Mouse (Mus musculus): ENCODE results near the gene Tspear.
"Not testable (repeated sequence)": the region's sequence is repeated elsewhere in the genome, so short reads cannot be mapped to it uniquely, and the experiment has no call there.

Gene Tspear

DNA sequence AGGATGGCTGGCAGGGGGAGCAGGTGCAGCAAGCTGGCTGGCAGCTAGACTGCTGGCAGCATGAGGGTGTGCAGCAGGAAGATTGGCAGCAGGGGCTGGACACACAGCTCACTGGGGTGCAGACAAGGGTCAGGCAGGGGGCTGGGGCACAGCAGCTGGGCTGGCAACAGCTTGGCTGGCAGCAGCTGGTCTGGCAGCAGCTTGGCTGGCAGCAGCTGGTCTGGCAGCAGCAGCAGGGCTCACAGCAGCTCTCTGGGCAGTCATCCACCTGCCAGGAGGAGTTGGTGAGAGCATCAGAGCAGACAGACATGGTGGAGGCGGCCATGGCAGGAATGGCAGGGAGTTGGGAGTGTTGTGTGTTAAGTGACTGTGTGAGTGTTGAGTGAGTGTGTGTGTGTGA is 101.5 kb downstream of the Tspear start, which contains the start of gene Gm7137:
Gm7137 (minus strand) TSS at position 325 of the 400 bp plus-strand sequence.
- DNase-seq (ENCODE audit: low read depth, low spot score) = not testable (repeated sequence)

DNA sequence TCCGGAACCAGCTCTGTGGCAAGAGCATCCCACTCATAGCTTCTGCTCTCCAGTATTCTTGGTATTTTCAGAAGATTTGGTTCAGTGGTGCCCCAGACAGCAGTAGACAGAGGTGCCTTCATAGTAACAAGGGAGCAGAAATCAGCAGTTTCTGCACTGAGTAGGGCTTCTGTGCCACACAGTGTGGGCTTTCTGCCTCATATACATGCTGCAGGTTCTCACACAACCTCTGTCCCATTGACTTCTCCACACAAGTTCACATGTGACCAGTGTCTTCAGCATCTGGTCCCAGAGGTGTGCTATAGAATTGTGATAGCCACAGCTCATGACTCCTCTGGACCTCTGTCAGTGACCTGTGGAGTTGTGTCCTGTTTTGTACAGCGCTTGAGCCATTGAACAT is 102.3 kb downstream of the Tspear start:
- DNase-seq (ENCODE audit: low read depth, low spot score) = no peak

DNA sequence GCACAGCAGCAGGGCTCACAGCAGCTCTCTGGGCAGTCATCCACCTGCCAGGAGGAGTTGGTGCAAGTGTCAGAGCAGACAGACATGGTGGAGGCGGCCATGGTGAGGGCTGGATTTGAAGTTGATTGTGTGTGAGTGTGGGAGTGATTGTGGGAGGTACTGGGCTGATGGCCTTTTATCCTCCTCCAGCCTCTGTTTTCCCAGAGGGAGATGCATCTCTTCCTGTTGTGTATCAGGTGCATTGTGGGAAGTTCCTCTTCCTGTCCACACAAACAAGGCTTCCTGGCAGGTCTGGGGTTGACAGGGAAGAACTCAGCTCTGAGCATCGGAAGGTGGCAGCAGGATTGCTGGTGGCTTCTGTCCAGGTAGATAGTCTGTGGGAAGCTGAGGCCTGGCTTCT is 108.6 kb downstream of the Tspear start, which contains the start of gene Gm9639:
Gm9639 (minus strand) TSS at position 101 of the 400 bp plus-strand sequence.
- no peak for DNase-seq (ENCODE audit: low read depth, low spot score)

DNA sequence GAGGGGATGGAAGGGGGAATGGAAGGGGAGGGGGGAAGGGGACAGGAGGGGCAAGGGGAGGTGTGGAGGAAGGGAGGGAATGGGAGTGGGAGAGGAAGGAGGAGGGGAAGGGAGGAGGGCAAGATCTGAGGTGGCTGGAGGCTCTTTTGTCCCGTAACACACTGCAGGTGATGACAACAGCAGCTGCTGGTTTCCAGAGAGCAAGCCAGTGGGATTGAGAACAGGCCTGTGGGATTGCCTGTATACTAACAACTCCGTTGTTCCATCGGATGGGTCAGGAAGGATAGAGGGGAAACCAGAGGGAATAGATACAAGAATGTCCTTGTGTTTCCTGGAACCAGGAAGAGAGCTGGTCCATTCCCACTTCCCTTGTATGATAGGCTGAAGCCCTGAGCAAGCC is 111.3 kb downstream of the Tspear start:
- DNase-seq (ENCODE audit: low read depth, low spot score) = no peak

DNA sequence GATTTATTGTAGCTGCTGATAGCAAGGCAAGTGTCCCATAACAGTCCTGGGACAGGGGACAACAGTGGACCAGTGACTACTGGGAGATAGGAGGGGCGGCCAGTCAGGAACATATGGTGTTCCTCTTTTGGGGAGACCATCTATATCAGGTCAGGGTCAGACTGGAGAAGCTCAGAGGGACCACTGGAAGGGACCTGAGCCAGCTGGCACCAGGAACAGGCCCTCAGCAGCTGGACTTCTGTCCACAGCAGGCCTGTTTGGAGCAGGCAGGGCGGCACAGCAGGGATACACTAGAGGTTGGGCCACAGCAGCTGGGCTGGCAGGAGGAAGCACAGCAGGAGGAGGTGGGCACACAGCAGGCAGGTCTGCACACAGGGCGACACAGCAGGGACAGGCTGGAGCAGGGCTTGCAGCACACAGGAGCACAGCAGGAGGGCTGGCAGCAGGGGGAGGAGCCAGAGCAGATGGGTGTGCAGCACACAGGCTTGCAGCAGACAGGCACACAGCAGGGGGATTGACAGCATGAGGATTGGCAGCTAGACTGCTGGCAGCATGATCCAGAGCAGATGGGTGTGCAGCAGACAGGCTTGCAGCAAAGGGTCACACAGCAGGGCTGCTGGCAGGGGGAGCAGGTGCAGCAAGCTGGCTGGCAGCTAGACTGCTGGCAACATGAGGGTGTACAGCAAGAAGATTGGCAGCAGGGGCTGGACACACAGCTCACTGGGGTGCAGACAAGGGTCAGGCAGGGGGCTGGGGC is 112.0 kb downstream of the Tspear start:
- not testable (repeated sequence) for DNase-seq (ENCODE audit: low read depth, low spot score)

DNA sequence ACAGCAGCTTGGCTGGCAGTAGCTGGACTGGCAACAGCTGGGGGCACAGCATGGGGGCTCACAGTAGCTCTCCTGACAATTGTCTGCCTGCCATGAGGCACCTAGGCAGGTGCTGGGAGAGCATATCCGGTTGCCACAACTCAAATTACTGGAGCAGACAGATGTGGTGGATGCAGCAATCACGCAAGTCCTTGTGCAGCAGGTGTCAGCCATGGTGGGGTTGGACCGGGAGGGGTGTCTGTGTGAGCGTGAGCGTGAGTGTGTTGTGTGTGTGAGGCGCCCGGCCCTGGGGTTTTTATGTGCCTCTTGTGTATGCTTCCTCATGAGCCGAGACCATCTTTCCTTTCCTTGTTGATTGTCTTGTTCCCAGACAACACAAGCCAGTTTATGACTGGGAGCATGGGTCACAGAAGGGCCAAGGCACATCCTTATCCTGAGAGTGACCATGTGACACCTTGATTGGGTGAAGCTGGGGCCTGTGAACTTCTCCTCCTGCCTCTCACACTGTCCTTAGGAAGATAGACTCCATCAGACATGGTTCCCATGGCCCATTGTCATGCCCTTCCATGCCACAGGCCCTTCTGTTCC is 112.6 kb downstream of the Tspear start, which contains the start of gene Gm19668:
Gm19668 (minus strand) TSS at position 213 of the 588 bp plus-strand sequence.
- no peak for DNase-seq (ENCODE audit: low read depth, low spot score)

DNA sequence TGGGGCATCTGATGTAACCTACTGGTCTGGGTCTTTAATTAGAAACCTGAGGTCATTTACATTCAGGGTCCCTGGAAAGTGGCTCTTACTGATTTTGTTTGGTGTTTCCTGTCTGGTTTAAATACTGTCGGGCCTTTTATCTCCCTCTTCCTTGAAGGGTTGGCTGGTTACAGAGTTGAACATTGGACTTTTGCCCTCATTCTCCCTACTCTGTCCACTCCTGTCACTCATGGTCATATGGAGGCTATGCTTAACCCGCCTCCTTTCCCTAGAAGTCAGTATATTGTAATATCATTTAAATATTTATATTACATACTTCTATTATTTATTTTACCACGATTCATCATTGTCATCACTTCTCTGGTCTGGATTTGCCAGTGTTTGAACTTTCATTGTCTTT is 117.7 kb downstream of the Tspear start:
- no peak for DNase-seq (ENCODE audit: low read depth, low spot score)

DNA sequence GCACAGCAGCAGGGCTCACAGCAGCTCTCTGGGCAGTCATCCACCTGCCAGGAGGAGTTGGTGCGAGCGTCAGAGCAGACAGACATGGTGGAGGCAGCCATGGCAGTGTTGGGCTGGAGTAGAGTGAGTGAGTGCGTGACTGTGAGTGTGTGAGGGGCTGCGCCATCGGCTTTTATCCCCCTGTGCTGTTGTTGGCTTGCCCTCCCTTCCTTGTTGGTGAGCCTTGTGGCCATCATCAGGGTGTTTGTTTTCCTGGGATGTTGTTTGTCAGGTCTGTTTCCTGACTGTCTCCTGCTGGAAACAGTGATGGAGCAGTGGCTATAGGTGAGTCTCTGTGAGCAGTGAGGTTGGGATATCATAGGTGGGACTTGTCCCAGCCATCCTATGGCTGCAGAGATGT is 125.4 kb downstream of the Tspear start, which contains the start of gene Gm9507:
Gm9507 (minus strand) TSS at position 101 of the 400 bp plus-strand sequence.
- DNase-seq (ENCODE audit: low read depth, low spot score) = no peak

DNA sequence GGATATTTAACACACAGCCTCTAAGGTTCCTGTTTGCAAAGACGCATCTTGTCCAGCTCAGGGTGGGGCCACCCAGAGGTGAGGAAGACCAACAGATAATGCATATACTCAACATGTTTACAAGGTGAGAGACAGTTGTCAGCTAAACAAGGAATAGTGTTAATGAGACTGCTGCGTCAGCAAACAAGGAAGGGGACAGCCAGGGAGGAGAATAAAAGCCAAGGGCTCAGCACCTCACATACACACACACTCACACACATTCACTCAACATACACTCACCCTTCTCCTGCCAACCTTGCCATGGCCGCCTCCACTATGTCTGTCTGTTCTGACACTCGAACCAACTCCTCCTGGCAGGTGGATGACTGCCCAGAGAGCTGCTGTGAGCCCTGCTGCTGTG is 128.0 kb downstream of the Tspear start, which contains the start of gene Gm2696:
Gm2696 (plus strand) TSS at position 301 of the 400 bp plus-strand sequence.
- no peak for DNase-seq (ENCODE audit: low read depth, low spot score)

DNA sequence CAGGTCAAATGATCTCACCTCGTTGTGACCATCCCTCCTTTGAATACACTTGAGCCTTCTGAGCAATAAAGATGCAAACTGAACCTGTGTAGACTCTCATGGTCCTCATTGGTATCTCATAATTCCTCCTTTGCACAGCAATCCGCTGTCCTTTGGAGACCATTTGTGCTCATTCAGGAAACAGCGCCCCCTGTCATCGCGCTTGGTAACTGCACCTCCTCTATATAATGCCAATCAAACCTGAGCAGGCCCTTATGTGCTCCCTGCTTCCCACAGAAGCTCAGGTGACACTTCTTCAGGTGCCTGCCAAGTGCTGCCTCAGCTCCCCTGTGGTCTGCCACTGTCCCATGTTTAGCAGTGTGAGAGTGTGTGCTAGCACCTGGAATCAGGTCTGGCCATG is 129.1 kb downstream of the Tspear start:
- DNase-seq (ENCODE audit: low read depth, low spot score) = peak; percentile 52

DNA sequence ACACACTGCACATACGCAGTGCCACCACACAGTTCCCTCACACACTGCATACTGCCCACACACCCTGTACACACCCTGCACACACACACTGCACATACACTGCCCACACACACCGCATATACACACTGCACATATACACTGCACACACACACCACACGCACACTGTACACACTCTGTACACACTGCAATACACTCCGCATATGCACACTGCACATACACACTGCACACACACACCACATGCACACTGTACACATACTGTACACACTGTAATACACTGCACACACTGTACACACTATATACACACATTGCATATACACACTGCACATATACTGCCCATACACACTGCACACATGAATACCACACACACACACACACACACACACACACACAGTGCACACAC is 132.2 kb downstream of the Tspear start:
- no peak for DNase-seq (ENCODE audit: low read depth, low spot score)

DNA sequence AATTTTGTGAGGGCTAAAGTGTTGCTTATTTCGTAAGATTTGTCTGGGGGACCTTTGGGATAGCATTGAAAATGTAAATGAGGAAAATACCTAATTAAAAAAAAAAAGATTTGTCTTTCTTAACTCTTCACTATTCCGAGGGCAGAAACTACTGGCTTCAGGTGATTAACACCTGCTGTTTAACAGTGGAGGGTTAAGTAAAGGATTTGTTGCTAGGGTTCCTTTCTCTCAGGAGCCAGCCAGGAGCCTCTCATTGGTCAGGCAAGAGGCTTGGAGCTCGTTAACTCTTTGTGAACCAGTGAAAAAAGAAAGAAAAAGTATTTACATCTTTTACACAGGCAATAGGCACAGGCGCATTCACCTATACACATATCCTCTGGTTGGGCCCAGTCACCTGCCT is 132.8 kb downstream of the Tspear start:
- no peak for DNase-seq (ENCODE audit: low read depth, low spot score)

DNA sequence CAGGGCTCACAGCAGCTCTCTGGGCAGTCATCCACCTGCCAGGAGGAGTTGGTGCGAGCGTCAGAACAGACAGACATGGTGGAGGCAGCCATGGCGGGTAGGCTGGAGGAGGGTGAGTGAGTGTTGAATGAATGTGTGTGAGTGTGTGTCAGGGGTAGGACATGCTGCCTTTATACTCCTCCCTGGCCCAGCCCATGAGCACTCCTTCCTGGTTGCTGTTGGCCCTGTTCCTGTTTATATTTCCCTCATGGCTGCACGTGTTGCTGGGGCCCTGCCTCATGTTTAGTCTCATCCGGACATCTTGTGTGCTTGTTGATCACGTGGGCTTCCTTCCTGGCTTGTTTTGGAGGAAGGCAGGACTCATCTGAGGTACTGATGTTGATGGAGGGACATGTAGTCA is 140.6 kb downstream of the Tspear start, which contains the start of gene Krtap10-4:
Krtap10-4 (minus strand) TSS at position 145 of the 400 bp plus-strand sequence.
- DNase-seq (ENCODE audit: low read depth, low spot score) = no peak

DNA sequence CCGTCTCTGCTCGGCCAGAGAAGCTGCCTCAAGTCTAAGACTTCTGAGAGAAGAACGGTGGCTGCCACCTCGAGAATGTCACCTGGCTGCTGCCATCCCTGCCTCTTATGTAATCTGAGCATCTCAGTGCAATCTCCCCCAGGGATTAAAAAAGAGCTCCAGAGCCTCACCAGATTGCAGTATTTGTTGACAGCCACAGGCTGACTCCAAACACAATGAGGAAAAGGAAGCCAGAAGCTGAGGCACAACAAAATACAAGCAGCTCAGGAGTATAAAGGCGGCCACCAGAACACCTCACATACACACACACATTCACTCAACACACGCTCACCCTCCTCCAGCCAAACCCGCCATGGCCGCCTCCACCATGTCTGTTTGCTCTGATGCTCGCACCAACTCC is 149.3 kb downstream of the Tspear start, which contains the start of gene Krtap10-10:
Krtap10-10 (plus strand) TSS at position 301 of the 400 bp plus-strand sequence.
- no peak for DNase-seq (ENCODE audit: low read depth, low spot score)

DNA sequence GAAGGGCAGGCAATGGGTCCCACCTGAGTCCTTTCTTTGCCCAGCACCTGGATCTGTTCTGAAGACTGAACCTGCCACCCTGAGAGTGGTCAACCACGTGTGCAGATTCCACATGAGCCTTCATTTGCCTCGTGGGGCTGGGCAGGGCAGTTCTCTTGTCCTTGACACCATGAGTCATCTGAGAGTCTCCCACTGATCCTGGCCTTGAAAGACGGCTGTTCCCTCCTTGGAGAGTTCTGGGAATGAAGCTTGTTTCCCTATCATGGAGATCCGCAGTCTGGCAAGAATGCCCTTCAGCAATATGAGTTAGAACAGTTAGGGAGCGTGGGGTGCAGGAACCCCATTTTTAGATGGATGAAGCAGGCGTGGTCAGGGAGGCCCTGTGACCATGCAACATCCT is 152.6 kb downstream of the Tspear start:
- DNase-seq (ENCODE audit: low read depth, low spot score) = no peak

DNA sequence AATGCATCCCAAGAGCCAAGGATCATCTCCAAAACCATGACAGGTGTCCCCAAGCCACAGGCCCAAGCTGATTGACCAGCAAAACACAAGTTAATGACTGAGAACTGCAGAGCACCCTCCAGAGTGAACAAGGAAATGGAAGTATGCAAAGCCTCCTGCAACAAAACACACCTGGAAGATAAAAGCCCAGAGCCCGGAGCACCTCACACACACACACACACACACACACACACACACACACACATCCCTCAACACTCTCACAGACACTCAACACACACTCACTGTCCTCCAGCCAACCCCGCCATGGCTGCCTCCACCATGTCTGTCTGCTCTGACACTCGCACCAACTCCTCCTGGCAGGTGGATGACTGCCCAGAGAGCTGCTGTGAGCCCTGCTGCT is 160.1 kb downstream of the Tspear start, which contains the start of gene Gm36176:
Gm36176 (plus strand) TSS at position 301 of the 400 bp plus-strand sequence.
- no peak for DNase-seq (ENCODE audit: low read depth, low spot score)

DNA sequence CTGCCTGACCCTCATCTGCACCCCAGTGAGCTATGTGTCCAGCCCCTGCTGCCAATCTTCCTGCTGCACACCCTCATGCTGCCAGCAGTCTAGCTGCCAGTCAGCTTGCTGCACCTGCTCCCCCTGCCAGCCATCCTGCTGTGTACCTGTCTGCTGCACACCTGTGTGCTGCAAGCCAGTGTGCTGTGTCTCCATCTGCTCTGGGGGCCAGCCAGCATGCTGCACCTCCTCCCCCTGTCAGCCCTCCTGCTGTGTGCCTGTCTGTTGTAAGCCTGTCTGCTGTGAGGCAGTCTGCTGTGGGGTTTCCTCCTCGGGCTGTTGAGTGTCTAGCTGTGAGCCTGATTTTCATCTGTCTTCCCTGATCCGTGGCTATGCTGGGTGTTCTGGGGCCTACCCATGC is 160.6 kb downstream of the Tspear start:
- DNase-seq (ENCODE audit: low read depth, low spot score) = no peak

DNA sequence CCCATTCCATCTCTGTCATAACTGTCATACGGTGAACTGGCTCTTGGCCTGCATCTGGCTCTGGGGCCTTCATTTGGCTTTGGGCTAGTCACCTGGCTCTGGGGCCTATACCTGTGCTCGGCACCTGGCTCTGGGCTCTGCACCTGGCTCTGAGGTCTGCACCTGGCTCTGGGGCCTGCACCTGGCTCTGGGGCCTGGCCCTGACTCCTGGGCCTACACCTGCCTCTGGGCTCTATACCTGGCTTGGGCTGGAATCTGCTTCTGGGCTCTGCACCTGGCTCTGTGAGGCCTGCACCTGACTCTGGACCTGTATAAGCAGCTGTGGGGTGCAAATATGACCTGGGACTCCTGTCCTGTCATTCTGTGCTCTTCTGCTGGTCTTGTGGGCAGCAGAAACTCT is 161.2 kb downstream of the Tspear start:
- DNase-seq (ENCODE audit: low read depth, low spot score) = no peak

DNA sequence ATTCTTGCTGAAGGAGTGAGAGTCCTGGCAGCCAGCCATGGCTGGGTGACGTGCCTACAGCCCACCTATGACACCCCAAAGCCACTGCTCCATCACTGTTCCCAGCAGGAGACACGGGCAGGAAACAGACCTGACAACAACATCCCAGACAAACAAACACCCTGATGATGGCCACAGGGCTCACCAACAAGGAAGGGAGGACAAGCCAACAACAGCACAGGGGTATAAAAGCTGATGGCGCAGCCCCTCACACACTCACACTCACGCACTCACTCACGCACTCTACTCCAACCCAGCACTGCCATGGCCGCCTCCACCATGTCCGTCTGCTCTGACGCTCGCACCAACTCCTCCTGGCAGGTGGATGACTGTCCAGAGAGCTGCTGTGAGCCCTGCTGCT is 166.2 kb downstream of the Tspear start, which contains the start of gene Gm10318:
Gm10318 (plus strand) TSS at position 301 of the 400 bp plus-strand sequence.
- no peak for DNase-seq (ENCODE audit: low read depth, low spot score)

DNA sequence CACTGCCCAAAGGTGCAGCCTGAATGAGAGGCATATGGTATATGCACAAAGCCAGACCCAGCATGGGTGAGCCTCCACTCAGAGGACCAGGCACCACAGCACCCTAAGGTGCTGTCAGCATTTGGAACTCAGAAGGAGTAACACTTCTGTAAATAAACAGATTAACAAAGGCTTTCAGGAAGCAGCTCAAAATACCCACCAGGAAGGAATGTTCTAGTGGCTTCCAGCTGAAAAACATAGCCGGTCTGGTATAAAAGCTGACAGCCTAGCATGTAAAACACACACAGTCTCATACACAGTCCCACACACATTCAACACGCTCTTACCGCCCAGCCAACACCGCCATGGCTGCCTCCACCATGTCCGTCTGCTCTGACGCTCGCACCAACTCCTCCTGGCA is 175.3 kb downstream of the Tspear start, which contains the start of gene Gm3285:
Gm3285 (plus strand) TSS at position 301 of the 400 bp plus-strand sequence.
- no peak for DNase-seq (ENCODE audit: low read depth, low spot score)

DNA sequence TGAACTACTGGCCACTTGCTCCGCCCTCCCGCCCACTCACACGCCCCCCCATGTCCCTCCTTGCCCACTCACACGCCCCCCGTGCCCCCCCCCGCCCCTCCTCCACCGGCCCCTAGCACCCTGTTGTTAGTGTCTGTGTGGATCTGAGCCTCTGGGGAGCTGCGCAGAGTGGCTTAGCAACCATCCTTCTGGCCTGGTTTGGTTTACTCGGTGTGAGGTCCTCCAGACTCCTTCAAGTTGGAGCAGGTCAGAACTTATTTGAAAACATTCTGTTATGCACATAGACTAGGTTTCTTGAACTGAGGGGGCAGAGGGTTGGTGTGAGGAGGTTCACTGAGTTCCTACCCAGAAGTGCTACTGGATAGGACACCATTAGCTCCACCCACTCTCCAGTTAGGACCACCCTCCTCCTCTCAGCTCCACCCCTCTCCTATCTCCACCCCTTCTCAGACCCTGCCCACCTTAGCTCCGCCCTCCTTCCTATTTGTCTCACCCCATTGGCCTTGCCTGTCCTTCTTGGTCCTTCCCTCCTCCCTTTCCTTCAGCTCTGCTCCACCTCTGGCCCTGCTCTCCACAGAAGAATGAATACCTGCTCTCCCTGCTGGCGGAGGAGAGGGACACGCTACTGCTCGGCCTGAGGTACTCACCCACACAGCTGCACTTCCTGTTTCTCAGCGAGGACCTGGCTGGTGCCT is 177.8 kb downstream of the Tspear start:
- DNase-seq (ENCODE audit: low read depth, low spot score) = peak; percentile 87

DNA sequence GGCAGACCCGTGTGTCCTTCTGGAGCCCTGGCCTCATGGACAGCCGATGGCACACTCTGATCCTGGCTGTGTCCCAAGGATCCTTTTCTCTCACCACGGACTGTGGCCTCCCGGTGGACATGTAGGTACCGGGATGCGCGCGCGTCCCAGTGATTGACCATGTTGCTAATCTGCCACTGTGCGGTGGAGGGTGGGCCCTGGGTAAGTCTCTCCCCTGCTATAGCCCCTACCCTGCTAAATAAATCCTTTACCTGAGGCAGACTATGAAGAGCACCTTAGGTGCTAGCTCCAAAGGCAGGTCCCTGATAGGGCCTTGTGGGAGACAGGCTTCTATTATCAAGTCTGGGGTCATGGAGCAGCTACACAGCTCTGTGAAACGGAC is 178.4 kb downstream of the Tspear start:
- no peak for DNase-seq (ENCODE audit: low read depth, low spot score)

All from ZHBTc4 (cell line).